Mouse (Mus musculus): ENCODE data around the gene Dvl1.

The Dvl1 gene

GRCm38 (mm10) chr4:155908281-155908680, 61.1 kb downstream of the Dvl1 start:
- in situ Hi-C loops (cut with MboI, MseI) = no loop called here

- in situ Hi-C loops (cut with MboI, MseI) = no loop called here
These were observed 61.5 kb downstream of the Dvl1 start for GRCm38 (mm10) chr4:155908751-155909150.
